Mouse (Mus musculus) left cerebral cortex, postnatal 36 days (tissue): Measurements from ENCODE around the gene 1810010D01Rik. TPM values are rescaled to one million over a fixed set of nuclear protein-coding genes. Genes with fewer than 3 reads are reported as not detected.

Experiments used
- DNase-seq, 2 experiments: peaks; one replicate each; pipeline ENCODE4 v3.0.0; 2021 to 2022; ENCODE audit warnings: low spot score in 2 of 2, mixed read lengths in 1 of 2
- intact Hi-C: fragments of 180-260 bp; cut with DNase I; formaldehyde crosslinking; loops from one replicate; pipeline ENCODE4 v1.15.1; 2025
- total RNA-seq, 2 experiments: library from RNA; stranded (reverse); gene quantifications; 2 replicates each; pipeline ENCODE4 v1.2.3; 2021

1810010D01Rik gene
- total RNA-seq, 2 experiments from 2014 or later = 0.63 TPM; not detected in 1

- no peak for DNase-seq
- intact Hi-C loops = no loop called here
Measured at GRCm38 (mm10) chr7:145187802-145188201, 20.1 kb downstream of the 1810010D01Rik start.

- intact Hi-C loops = no loop called here
- no peak for DNase-seq
Measured at GRCm38 (mm10) chr7:145182388-145182787, 25.5 kb downstream of the 1810010D01Rik start.

- no peak for DNase-seq
- intact Hi-C loops = no loop called here
Measured at GRCm38 (mm10) chr7:145181376-145182034, 26.4 kb downstream of the 1810010D01Rik start.

- intact Hi-C loops = no loop called here
- DNase-seq = no peak
Measured at GRCm38 (mm10) chr7:145179691-145180091, 28.2 kb downstream of the 1810010D01Rik start.

- DNase-seq = peak; percentile 23 to 34
Measured at GRCm38 (mm10) chr7:145176750-145177589, 30.9 kb downstream of the 1810010D01Rik start.

GRCm38 (mm10) chr7:145173563-145173962, 34.4 kb downstream of the 1810010D01Rik start:
- intact Hi-C loops = no loop called here
- no peak for DNase-seq

More at GRCm38 (mm10) chr7:145176750-145177589, 30.9 kb downstream of the 1810010D01Rik start:
- intact Hi-C loops = no loop called here

GRCm38 (mm10) chr7:145173116-145173515, 34.8 kb downstream of the 1810010D01Rik start:
- intact Hi-C loops = no loop called here
- DNase-seq = no peak

GRCm38 (mm10) chr7:145169703-145170102, 38.2 kb downstream of the 1810010D01Rik start:
- intact Hi-C loops = no loop called here
- no peak for DNase-seq

- intact Hi-C loops = no loop called here
- DNase-seq = no peak
Measured at GRCm38 (mm10) chr7:145159283-145160240, 48.4 kb downstream of the 1810010D01Rik start.

Other genes starting within 250 kb of the 1810010D01Rik start
- 1 to 10 TPM; 3.4 to 6.4 TPM for gene Tpcn2, start 75.9 kb upstream of the 1810010D01Rik start, total RNA-seq
- 1 to 10 TPM; 1.7 to 3.0 TPM for gene Mrgprf, start 92.7 kb upstream of the 1810010D01Rik start, total RNA-seq
- not detected for gene Mrgprd, start 106.7 kb upstream of the 1810010D01Rik start, total RNA-seq